Mouse (Mus musculus): ENCODE data around the gene Ankrd26. TPM values are rescaled to one million over a fixed set of nuclear protein-coding genes. Genes with fewer than 3 reads are reported as not detected.

Ankrd26 gene
- 0.47 and 2.7 TPM in 2 replicates for polyA plus RNA-seq (2012; ENCODE audit: low replicate concordance)

GRCm38 (mm10) chr6:118561745-118562609 is at the start of gene Ankrd26:
Gene Ankrd26 (minus strand): TSS chr6:118562226.

GRCm38 (mm10) chr6:118478957-118479708 is 82.9 kb downstream of the Ankrd26 start, which contains the start of gene Zfp9:
Gene Zfp9 (minus strand): TSS chr6:118479320.

GRCm38 (mm10) chr6:118455042-118455631 is 106.9 kb downstream of the Ankrd26 start, which contains the start of gene Zfp248:
Gene Zfp248 (minus strand): TSS chr6:118455528.

Other genes starting within 250 kb of the Ankrd26 start
- 31.7 and 40.3 TPM in 2 replicates for gene Bms1, start 142.8 kb downstream of the Ankrd26 start, polyA plus RNA-seq (2012; ENCODE audit: low replicate concordance)
- gene Zfp248, start 106.7 kb downstream of the Ankrd26 start, polyA plus RNA-seq (2012; ENCODE audit: low replicate concordance) = 0.39 and 1.1 TPM in 2 replicates
- 0.03 and 0.15 TPM in 2 replicates for gene Zfp9, start 82.9 kb downstream of the Ankrd26 start, polyA plus RNA-seq (2012; ENCODE audit: low replicate concordance)